Mouse (Mus musculus) spleen, adult 2 months (tissue): Measurements from ENCODE around the gene Reep6.

ENCODE experiments used
- CTCF ChIP-seq: fragments of 200-500 bp; IDR thresholded peaks from 2 replicates; pipeline ENCODE4 v1.5.1; 2011; ENCODE audit warnings: mild to moderate bottlenecking, inconsistent platforms; ENCODE audit not compliant: insufficient read depth, insufficient read length, insufficient replicate concordance; ENCODE audit errors: extremely low read depth
- POLR2A ChIP-seq: fragments of 200-500 bp; IDR thresholded peaks from 2 replicates; pipeline ENCODE4 v1.6.1; 2011; ENCODE audit warnings: low read depth, low read length, inconsistent platforms

DNA sequence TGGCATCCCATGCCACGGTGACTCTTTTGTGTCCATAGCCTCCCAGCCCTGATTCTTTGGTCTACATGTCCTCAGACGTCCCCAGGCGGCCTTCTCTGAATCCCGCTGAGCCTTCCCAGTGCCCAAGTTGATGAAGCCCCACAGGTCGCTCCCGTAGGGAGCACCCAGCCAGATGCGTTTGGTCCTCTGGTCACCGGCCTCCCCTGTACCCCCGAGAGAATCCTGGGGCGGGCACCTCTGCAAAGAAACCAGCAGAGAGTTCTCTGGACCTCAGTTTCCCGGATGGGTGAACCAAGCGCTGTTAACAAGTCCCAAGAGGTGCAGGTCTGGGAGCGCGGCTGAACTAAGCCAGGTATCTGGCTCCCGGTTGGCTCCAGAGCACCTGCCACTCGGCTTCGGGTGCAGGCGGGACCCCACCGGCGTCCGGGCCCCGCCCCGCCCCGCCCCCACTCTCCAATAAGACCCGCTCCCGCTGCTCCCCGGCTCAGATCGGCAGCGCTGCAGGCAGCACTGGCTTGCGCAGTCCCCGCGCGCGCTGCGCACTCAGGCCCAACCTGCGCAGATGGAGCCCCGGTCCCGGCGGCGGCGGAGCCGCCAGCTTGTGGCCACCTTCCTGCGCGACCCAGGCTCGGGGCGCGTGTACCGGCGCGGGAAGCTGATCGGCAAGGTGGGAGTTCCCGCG lies 26.4 kb downstream of the Reep6 start, which contains the start of gene Plk5:
- no peak for TF ChIP-seq POLR2A
- TF ChIP-seq CTCF: no peak
